Mouse (Mus musculus) erythroblast, embryonic 14.5 days (primary cell): ENCODE data around the gene Tmpo.

ENCODE experiments used
- GATA1 ChIP-seq: IDR thresholded peaks from 2 replicates; pipeline ENCODE4 v1.6.1; 2012; ENCODE audit warnings: low read length, inconsistent platforms, mixed read lengths
- TAL1 ChIP-seq: IDR thresholded peaks from 3 replicates; pipeline ENCODE4 v1.6.1; 2012; ENCODE audit warnings: low read length, inconsistent platforms, mixed read lengths

DNA sequence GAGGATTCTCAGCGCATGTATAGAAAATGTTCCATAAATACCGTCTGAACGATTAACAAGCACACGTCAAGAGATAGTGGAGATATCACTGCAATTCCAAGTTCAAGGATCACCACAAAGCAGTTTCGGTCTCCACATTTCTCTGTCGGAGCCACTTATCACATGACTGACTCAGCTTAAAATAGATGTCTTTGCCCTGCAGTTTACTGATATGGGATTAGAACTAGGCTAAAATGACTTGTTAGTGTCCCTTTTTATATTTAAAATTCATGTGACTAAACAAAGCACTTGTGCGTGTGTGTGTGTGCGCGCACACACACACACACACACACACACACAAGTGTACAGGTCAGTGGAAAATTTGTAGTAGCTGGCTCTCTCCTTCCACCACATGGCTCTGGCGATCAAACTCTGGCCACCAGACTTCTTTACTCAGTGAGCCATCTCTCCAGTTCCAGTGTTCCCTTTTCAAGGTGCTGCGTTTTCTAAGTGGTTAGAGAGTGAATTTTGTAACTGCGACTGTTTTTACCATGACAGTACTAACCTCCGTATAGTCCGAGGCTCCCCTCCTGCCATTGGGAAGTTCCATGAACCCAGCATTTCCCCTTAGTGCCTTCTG is 41.9 kb downstream of the Tmpo start:
- TF ChIP-seq GATA1 (no peak), TAL1 (no peak)
